Mouse (Mus musculus) heart, postnatal 4 days (tissue): ENCODE data around the gene C4bp. TPM values are rescaled to one million over a fixed set of nuclear protein-coding genes. Genes with fewer than 3 reads are reported as not detected.

Experiments used
- total RNA-seq, 2 experiments: library from RNA; stranded (reverse); gene quantifications; 2 replicates each; pipeline ENCODE4 v1.2.3; 2021

C4bp gene
- total RNA-seq, 2 experiments from 2014 or later = not detected

Other genes starting within 250 kb of the C4bp start
- not detected for gene Cd55b, start 238.6 kb downstream of the C4bp start, total RNA-seq
- 10 to 100 TPM; 11.4 to 13.2 TPM for gene Cd55, start 198.9 kb downstream of the C4bp start, total RNA-seq
- gene Zp3r, start 32.0 kb downstream of the C4bp start, total RNA-seq = not detected
- gene Gm29427, start 54.2 kb upstream of the C4bp start, total RNA-seq = not detected
- gene Yod1, start 55.7 kb upstream of the C4bp start, total RNA-seq = 1 to 10 TPM; 6.4 to 6.5 TPM
- gene Pfkfb2, start 67.6 kb upstream of the C4bp start, total RNA-seq = 10 to 100 TPM; 25.6 to 26.0 TPM
- gene AA986860, start 70.3 kb upstream of the C4bp start, total RNA-seq = under 1 TPM; 0.79 to 0.97 TPM
- gene Fcamr, start 139.3 kb upstream of the C4bp start, total RNA-seq = under 1 TPM; 0.38 to 0.76 TPM
- gene Pigr, start 165.1 kb upstream of the C4bp start, total RNA-seq = not detected
- gene Fcmr, start 204.0 kb upstream of the C4bp start, total RNA-seq = 1 to 10 TPM in 1 of 2 experiments, under 1 TPM in 1; 0.63 to 1.2 TPM
- gene Il24, start 225.8 kb upstream of the C4bp start, total RNA-seq = not detected
- not detected for gene Il20, start 249.8 kb upstream of the C4bp start, total RNA-seq